Mouse (Mus musculus) Patski (cell line): ENCODE results near the gene Fosb. TPM values are rescaled to one million over a fixed set of nuclear protein-coding genes. Genes with fewer than 3 reads are reported as not detected.

Experiments
- ATAC-seq: fragments of 100-300 bp; one replicate; pipeline ENCODE4 v1.8.0; 2021
- CTCF ChIA-PET: fragments of 350-600 bp; sonication (Branson Sonifier 250); formaldehyde crosslinking; loops from one replicate; lab custom pipeline; 2022; ENCODE audit warnings: inconsistent platforms; lab: Charles Lee
- POLR2A ChIA-PET: fragments of 350-600 bp; sonication (Branson Sonifier 250); formaldehyde crosslinking; loops from one replicate; lab custom pipeline; 2022; ENCODE audit warnings: antibody characterized with exemption, inconsistent platforms; lab: Charles Lee
- DNase-seq: peaks from one replicate; pipeline ENCODE4 v3.0.0-alpha.2; 2011; ENCODE audit warnings: low read depth, low spot score
- H3K27me3 ChIP-seq: fragments of 371-371 bp; one replicate; pipeline ENCODE4 v1.5.1; 2021
- CTCF ChIP-seq: fragments of 100-300 bp; IDR thresholded peaks from one replicate; pipeline ENCODE4 v1.5.1; 2021
- in situ Hi-C: fragments of 300-500 bp; cut with MboI; formaldehyde crosslinking; loops from 3 replicates; pipeline ENCODE4 v1.11.1; 2018; ENCODE audit warnings: low pct_unique_long_range_greater_than_20kb, mixed read lengths
- polyA plus RNA-seq: library from polyadenylated mRNA; unstranded; gene quantifications from one replicate; pipeline ENCODE4 v1.2.3, GENCODE M21; 2021

Fosb gene
- 72.9 TPM for polyA plus RNA-seq

DNA sequence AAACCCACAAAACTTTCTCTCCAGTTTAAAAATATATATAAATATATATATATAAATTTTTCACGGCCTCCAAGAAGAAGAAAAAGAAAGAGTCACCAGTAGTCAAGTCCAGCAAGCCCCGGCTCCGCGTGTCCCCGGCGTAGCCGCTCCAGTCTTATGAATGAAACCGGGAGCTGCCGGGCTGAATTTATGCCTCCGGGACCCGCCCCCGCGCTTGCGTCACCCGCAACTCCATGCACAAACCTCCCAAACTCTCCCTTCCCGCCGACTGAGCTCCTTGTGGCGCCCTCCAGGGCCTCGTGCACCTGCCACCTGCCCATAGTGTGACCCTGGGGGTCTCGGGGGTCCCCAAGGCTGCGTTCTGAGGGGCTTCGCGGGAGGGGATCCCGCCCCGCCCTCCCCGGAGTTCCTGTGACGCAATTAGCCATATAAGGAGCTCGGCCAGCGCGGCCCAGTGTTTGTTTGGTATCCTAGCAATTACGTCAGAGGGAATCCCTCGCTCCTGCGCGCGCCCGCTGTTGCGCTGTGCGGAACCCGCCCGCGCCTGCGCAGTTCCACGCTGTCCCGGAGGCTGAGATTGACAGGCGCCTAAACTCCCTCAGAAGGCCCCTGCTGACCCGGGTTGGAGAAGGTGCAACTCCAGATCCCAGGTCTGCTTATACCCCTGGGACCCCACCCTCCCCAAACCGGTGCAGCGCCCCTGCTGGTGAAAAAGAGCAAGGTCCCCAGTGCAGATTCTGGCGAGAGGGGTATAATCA is at the start of gene Fosb:
TSS of gene Fosb (minus strand) at position 168 of the 758 bp plus-strand sequence.
- no peak for TF ChIP-seq CTCF
- in situ Hi-C loops = no loop called here
- H3K27me3 ChIP-seq = no peaks in the 10 kb centered on the region
- ChIA-PET CTCF (interaction anchor here (0.8 to 1.9 kb wide), 5 partner anchors 9 to 71 kb away, joined by 3 to 4 read pairs (median 3); partner anchors contain the start of gene Ercc1), POLR2A (interaction anchor here (0.8 to 1.2 kb wide), 2 partner anchors 35 to 41 kb away, joined by 3 read pairs; partner anchors contain the start of gene Ercc1)
- DNase-seq (peak; percentile 73), ATAC-seq (peak; percentile 13)

DNA sequence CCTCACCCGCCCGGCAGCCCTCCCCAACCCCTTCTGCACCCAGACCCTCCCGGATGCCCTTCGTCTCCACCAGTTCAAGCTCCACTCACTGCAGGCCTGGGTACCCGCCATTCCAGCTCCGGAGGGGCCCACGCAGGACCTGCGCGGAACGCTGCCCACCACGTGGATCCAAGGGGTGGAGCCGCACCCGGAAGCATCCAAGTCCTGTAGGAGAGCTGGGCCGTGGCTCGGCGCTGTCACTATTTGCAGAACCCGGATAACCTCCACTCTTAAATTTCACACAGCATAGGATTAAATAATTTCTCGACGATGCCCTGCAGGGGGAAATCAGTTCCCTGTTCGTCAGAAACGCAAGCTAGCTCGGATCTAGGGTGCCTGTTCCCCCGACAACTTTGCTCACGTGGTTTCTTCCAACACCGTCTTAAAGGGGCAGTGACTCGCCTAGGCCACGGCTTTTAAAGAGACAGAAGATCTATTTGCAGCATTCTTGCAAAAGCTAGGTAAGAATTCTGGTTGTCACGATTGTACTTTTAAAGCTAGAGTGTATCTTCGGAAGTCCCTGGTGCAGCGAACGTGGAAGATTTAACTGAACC is 49.5 kb upstream of the Fosb start, which contains the start of the genes Cd3eap and Ppp1r13l:
TSS of gene Cd3eap (minus strand) at position 185 of the 593 bp plus-strand sequence.
TSS of gene Ppp1r13l (plus strand) at position 451 of the 593 bp plus-strand sequence.
- no peak for DNase-seq
- no peaks in the 10 kb centered on the region for H3K27me3 ChIP-seq

DNA sequence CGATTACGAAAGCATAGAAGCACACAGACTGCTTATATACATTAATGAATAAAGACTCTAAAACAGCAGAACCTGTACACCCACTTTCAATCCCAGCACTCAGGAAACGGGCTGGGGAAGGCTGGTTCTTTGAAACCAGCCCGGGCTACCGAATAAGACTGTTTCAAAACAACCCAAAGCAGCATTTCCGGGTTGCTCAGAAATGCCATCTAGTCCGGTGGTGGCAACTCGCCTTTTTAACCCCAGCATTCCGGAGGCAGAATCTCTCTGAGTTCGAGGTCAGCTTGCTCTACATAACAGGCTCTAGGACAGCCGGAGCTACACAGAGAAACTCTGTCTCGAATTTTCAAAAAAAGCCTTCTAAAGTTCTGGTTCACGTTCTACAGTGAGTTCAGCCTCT is 48.8 kb upstream of the Fosb start:
- CTCF ChIA-PET = interaction anchor here (1.3 to 5.8 kb wide), 2 partner anchors 13 to 19 kb away, joined by 4 to 38 read pairs; no protein-coding TSS in a partner anchor
- DNase-seq (no peak), ATAC-seq (no peak)
- POLR2A ChIA-PET = interaction anchor here (0.6 to 0.9 kb wide), 3 partner anchors 17 to 93 kb away, joined by 3 read pairs; no protein-coding TSS in a partner anchor
- no peaks in the 10 kb centered on the region for H3K27me3 ChIP-seq
- TF ChIP-seq CTCF = no peak
- in situ Hi-C loops = no loop called here

More for the DNA sequence above, 49.5 kb upstream of the Fosb start, which contains the start of the genes Cd3eap and Ppp1r13l:
- peak; percentile 33 for ATAC-seq
- CTCF ChIA-PET = interaction anchor here (0.9 to 5.8 kb wide), 3 partner anchors 11 to 19 kb away, joined by 3 to 38 read pairs (median 4); no protein-coding TSS in a partner anchor
- POLR2A ChIA-PET = interaction anchor here (0.6 to 1.8 kb wide), 5 partner anchors 17 to 94 kb away, joined by 3 to 4 read pairs (median 3); no protein-coding TSS in a partner anchor
- TF ChIP-seq CTCF = no peak
- in situ Hi-C loops = no loop called here

DNA sequence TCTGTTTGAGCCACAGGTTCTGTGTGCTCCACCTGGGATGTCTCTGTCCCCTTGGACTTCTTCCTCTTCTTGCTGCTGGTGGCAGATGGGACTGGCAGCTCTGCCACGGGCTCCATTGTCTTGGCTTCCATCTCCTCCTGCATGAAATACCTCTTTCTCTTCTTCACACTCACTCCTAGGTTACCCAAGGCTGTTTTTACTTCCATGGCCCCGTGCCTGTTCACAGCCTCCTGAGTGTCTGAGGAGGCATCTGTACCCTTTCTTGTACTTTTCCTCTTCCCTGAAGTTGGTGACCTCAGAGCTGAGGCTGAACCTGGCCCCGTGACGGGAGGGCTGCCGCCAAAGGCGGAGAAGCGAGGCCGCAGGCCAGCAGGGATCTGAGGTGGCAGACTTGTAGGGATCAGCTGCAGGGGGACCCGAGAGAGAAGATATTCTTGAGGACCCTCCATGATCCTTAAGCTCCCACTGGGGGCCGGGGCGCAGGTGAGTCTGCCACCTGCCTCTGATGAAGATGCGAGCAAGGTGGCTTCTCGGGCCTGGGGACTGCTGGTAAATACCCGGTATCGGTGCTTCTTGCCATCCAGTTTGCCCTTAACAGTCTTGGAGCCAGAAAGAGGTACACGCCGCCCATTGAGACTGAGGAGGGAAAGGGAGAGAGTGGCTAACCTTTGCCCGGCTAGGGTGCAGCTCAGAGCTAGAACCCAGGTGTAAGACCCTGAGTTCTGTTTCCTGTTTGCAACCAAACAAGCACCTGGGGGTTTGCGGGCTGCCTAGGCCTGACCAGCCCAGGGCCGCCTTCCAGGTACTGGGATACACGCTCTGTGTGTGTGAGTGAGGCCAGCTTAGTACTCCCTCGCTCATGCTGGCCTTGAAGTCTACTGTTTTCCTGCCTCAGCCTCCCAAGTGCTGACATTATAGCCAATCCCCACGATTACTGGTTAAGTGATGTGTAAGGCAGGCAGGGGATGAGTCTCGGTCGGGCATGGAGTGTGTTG is 47.8 kb upstream of the Fosb start:
- POLR2A ChIA-PET = no interaction called here
- CTCF ChIA-PET = interaction anchor here (0.8 kb wide), 1 partner anchor 57 kb away, joined by 3 read pairs; no protein-coding TSS in a partner anchor
- H3K27me3 ChIP-seq = no peaks in the 10 kb centered on the region
- TF ChIP-seq CTCF = no peak
- in situ Hi-C loops = no loop called here
- no peak for ATAC-seq
- no peak for DNase-seq

DNA sequence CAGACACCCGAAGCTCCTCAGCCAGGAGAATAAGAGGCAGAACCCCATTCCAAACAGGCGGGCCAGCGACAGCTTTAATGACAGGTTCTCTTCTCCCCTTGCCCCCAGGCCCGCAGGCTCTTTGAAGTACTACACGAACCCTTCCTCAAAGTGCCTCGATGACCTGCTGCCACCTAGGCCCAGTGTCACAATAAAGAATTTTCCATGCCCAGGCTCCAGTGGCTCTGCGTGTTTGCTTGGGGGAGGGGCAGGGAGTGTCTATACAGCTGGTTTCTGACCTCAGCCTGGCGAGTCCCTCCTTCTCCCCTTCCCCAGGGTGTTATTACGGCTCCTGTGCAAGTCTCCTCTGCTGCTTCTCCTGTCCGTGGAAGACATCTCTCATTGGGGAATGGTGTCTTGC is 46.5 kb upstream of the Fosb start:
- ChIA-PET CTCF (interaction anchor here (1.0 to 1.7 kb wide), 2 partner anchors 13 to 178 kb away, joined by 3 read pairs; no protein-coding TSS in a partner anchor), POLR2A (no interaction called here)
- DNase-seq (no peak), ATAC-seq (no peak)
- no peaks in the 10 kb centered on the region for H3K27me3 ChIP-seq
- no peak for TF ChIP-seq CTCF
- in situ Hi-C loops = no loop called here

DNA sequence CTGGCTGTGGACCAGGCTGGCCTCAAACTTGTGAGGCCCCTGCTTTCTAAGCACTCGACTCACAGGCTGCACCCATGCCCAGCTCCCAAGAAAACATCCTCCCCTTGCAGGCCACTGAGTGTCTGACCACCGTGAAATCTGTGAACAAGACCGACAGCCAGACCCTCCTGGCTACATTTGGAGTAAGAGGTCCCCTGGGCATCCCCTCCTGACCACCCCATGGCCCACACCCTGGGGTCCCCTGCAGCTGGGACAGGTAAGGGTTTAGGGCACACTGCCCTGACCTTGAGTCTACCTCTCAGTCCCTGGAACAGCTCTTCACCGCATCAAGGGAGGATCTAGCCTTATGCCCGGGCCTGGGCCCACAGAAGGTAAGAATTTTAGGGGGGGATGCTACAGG is 45.1 kb upstream of the Fosb start:
- DNase-seq = no peak
- TF ChIP-seq CTCF = no peak
- POLR2A ChIA-PET = no interaction called here
- CTCF ChIA-PET = interaction anchor here (1.4 to 1.7 kb wide), 2 partner anchors 12 to 70 kb away, joined by 3 to 4 read pairs; no protein-coding TSS in a partner anchor
- in situ Hi-C loops = no loop called here
- no peaks in the 10 kb centered on the region for H3K27me3 ChIP-seq
- ATAC-seq = no peak

DNA sequence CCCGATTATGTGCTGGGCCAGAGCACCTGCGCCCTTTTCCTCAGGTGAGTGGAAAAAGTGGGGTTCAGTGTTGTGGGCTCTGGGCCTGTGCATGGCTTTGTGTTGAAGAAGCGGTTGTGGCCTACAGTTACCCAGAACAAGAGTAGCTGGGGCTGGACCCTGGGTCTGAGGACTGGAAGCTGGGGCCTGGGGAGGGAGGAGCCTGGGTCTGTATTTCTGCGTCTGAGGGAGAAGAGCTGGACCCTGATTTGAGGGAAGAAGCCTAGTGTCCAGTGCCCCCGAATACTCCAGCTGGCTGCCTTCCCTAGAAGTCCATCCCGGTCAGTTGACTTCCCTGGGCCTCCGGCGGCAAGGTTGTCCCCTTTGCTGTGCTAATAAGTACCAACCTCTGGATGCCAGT is 40.4 kb upstream of the Fosb start:
- no peak for DNase-seq
- no peak for TF ChIP-seq CTCF
- ChIA-PET CTCF (no interaction called here), POLR2A (no interaction called here)
- H3K27me3 ChIP-seq = no peaks in the 10 kb centered on the region
- no peak for ATAC-seq
- in situ Hi-C loops = no loop called here

DNA sequence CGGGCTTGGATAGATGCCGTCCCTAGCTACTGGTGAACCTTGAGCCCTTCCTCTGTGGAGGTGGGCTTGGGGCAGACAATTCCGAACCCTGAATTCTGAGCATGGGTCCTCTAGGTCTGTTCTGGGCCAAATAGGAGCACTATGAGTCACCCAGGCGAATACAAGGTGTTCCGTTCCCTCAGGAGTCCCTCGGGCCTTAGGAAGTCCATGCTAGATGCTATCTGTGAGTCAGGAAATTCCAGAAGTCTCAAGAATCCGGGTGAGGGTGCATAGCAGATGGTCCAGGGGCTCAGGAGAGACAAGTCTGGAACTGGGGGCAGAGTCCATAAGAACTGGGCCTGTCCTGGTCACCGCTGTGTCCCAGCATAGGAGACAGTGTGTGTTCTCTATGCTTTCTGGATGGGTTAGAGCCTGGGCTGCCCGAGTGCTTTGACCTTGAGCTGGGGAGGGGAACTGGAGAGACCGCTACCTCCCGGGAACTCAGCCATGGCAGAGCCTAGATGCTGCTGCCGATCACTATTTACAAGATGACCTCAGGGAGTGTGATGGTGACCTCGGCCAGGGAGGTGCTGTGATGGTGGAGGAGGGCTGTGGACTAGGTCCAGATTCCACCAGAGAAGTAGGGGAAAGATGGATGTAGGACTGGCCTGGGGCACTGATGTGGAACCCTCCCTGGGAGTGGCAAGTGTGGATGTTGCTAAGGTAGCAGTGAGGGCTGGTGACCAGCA is 39.5 kb upstream of the Fosb start:
- H3K27me3 ChIP-seq = no peaks in the 10 kb centered on the region
- ChIA-PET CTCF (interaction anchor here (0.6 kb wide), 1 partner anchor 10 kb away, joined by 3 read pairs; the partner anchor contains the start of genes Cd3eap and Ppp1r13l), POLR2A (no interaction called here)
- in situ Hi-C loops = no loop called here
- TF ChIP-seq CTCF = no peak
- no peak for DNase-seq
- no peak for ATAC-seq
